Mouse (Mus musculus): ENCODE measurements at regions not wholly inside any gene's neighbourhood (a gene's known extent, or its start where the extent isn't known, plus 50 kb on each side); places are given as distances from the start of the nearest gene placed in this dataset.

DNA sequence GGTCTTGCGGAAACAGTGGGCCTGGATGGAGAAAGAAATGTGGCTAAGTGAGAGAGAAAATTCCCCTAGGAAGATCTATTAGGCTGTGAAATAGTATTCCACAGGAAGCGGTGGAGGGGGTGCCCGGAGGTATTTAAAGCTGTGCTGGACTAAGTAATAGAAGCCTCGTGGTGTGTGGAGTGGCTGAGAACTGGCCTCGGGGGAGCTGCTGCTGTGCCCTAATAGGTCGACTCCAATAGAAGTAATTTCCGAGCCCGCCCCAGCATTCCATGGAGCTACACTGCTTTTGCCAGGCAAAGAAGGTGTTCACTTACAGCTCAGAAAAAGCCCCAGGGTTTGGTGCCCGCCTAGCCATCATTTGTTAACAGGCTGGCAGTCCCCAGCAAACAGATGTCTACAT is 317.1 kb upstream of the Zmiz1 start:
- Histone ChIP-seq H3K27me3 (ENCODE audit: insufficient read depth, low read length) (no peaks in the 10 kb centered on the region), H3K4me2 (replicated peaks; ENCODE audit: low read depth, low read length) (no peak overlapping the region), H3K9me3 (ENCODE audit: low read length) (no peaks in the 10 kb centered on the region), H3K36me3 (ENCODE audit: insufficient read depth, low read length) (no peaks in the 10 kb centered on the region), H3K27ac (ENCODE audit: low read length) (peak overlapping the region; percentile 62), H3K4me3 (ENCODE audit: low read length) (no peak overlapping the region), H3K4me1 (ENCODE audit: insufficient read depth, low read length) (peaks cover 19% of the 10 kb centered on the region), H3K9ac (replicated peaks; ENCODE audit: low read length) (no peak overlapping the region; the same call in 1 of the 2 replicates)
- WGBS, result 19% methylated on average over 9 of the region's 9 CpGs
- peak; percentile 92 for ATAC-seq (ENCODE audit: low FRiP score, low TSS enrichment)

- no peak overlapping the region for H3K4me2 ChIP-seq (replicated peaks; ENCODE audit: low read depth, low read length)
- no peak for ATAC-seq (ENCODE audit: low FRiP score, low TSS enrichment)
- H3K4me1 ChIP-seq (ENCODE audit: insufficient read depth, low read length), result peaks cover 17% of the 10 kb centered on the region
- H3K9ac ChIP-seq (replicated peaks; ENCODE audit: low read length), result no peak overlapping the region
- WGBS, result 76% methylated on average over 4 of the region's 4 CpGs
- no peaks in the 10 kb centered on the region for H3K27me3 ChIP-seq (ENCODE audit: insufficient read depth, low read length)
- H3K27ac ChIP-seq (ENCODE audit: low read length), result no peak overlapping the region
- H3K4me3 ChIP-seq (ENCODE audit: low read length), result no peak overlapping the region
- no peaks in the 10 kb centered on the region for H3K9me3 ChIP-seq (ENCODE audit: low read length)
- no peaks in the 10 kb centered on the region for H3K36me3 ChIP-seq (ENCODE audit: insufficient read depth, low read length)
These were observed 315.9 kb upstream of the Zmiz1 start for GRCm38 (mm10) chr14:25143051-25143450.

- H3K36me3 ChIP-seq (ENCODE audit: insufficient read depth, low read length), result no peaks in the 10 kb centered on the region
- H3K4me1 ChIP-seq (ENCODE audit: insufficient read depth, low read length), result no peaks in the 10 kb centered on the region; the same call in 1 of the 2 replicates
- no peaks in the 10 kb centered on the region for H3K9me3 ChIP-seq (ENCODE audit: low read length)
- WGBS, result 96% methylated on average over 2 of the region's 2 CpGs
- no peak for ATAC-seq (ENCODE audit: low FRiP score, low TSS enrichment)
- H3K27ac ChIP-seq (ENCODE audit: low read length), result no peak overlapping the region
- H3K4me3 ChIP-seq (ENCODE audit: low read length), result no peak overlapping the region
- no peak overlapping the region for H3K9ac ChIP-seq (replicated peaks; ENCODE audit: low read length)
- H3K27me3 ChIP-seq (ENCODE audit: insufficient read depth, low read length), result no peaks in the 10 kb centered on the region
- H3K4me2 ChIP-seq (replicated peaks; ENCODE audit: low read depth, low read length), result no peak overlapping the region
These were observed 311.3 kb upstream of the Zmiz1 start for GRCm38 (mm10) chr14:25147731-25148130.

DNA sequence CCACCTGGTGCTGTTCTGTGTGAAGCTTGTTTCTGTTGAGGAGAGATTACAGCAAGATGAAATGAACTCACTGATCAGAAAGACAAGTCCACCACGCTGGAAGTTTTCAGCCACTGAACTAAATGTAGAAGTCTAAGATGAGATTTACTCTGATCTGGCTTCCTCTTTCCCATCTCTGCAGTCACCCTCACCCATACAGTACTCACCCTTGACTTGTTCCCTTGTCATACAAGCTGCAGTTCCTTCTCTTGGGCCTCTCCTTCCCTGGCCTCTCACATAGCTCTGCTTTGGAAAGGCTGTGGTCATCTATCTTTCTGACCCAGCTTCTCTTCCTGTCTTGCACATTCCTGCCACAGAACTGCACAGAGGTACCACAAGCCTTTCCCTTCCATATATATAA is 308.0 kb upstream of the Zmiz1 start:
- H3K9ac ChIP-seq (replicated peaks; ENCODE audit: low read length), result no peak overlapping the region
- ATAC-seq (ENCODE audit: low FRiP score, low TSS enrichment), result no peak
- no peak overlapping the region for H3K27ac ChIP-seq (ENCODE audit: low read length)
- no peaks in the 10 kb centered on the region for H3K9me3 ChIP-seq (ENCODE audit: low read length)
- H3K4me1 ChIP-seq (ENCODE audit: insufficient read depth, low read length), result peaks cover 4% of the 10 kb centered on the region; the same call in 1 of the 2 replicates
- no peak overlapping the region for H3K4me3 ChIP-seq (ENCODE audit: low read length)
- H3K36me3 ChIP-seq (ENCODE audit: insufficient read depth, low read length), result no peaks in the 10 kb centered on the region
- 71% methylated on average over 1 of the region's 1 CpGs for WGBS
- H3K27me3 ChIP-seq (ENCODE audit: insufficient read depth, low read length), result no peaks in the 10 kb centered on the region
- no peak overlapping the region for H3K4me2 ChIP-seq (replicated peaks; ENCODE audit: low read depth, low read length)

DNA sequence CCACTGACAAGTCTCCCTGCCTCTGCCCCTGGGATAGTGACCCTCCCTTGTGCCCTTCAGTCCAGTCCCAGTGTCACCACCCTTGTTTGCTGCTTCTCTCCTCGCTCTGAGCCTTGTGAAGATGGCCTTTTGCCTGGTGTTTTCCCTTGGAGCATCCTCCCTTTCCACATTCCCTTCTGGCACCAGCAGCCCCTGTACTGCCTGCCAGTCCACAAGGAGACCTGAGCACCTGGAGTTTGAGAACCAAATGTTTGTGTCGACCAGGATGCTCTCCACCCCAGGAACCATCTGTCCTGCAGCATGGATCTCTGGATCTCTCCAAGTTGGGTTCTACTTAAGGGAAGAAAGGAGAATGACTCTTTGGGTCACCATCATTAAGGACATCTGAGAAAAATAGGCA is 307.5 kb upstream of the Zmiz1 start:
- Histone ChIP-seq H3K4me2 (replicated peaks; ENCODE audit: low read depth, low read length) (no peak overlapping the region), H3K4me1 (ENCODE audit: insufficient read depth, low read length) (peaks cover 4% of the 10 kb centered on the region; the same call in 1 of the 2 replicates), H3K36me3 (ENCODE audit: insufficient read depth, low read length) (no peaks in the 10 kb centered on the region), H3K9me3 (ENCODE audit: low read length) (no peaks in the 10 kb centered on the region), H3K9ac (replicated peaks; ENCODE audit: low read length) (no peak overlapping the region), H3K27me3 (ENCODE audit: insufficient read depth, low read length) (no peaks in the 10 kb centered on the region), H3K27ac (ENCODE audit: low read length) (no peak overlapping the region), H3K4me3 (ENCODE audit: low read length) (no peak overlapping the region)
- no peak for ATAC-seq (ENCODE audit: low FRiP score, low TSS enrichment)
- 76% methylated on average over 2 of the region's 2 CpGs for WGBS

DNA sequence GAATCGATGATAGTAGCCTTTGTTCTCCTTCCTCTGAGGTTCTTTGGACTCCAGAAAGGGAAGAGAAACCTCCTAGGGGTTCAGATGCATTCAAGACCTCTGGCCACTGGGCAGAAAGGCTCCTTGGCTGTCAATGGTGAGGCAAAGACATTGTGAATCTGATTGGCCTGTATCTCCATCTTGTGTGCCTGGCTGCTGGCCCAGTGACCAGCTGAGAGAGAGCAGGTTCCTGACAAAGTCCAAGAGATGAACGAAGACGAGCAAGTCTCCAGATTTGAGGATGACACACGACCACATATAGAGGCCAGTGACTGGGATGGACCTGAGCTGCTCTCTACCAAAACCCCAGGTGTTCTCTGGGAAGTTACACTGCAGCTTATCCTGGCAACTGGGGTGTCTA is 305.4 kb upstream of the Zmiz1 start:
- Histone ChIP-seq H3K36me3 (ENCODE audit: insufficient read depth, low read length) (no peaks in the 10 kb centered on the region), H3K9ac (replicated peaks; ENCODE audit: low read length) (no peak overlapping the region), H3K27ac (ENCODE audit: low read length) (no peak overlapping the region), H3K4me1 (ENCODE audit: insufficient read depth, low read length) (peaks cover 4% of the 10 kb centered on the region; the same call in 1 of the 2 replicates), H3K27me3 (ENCODE audit: insufficient read depth, low read length) (no peaks in the 10 kb centered on the region), H3K4me3 (ENCODE audit: low read length) (no peak overlapping the region), H3K9me3 (ENCODE audit: low read length) (no peaks in the 10 kb centered on the region), H3K4me2 (replicated peaks; ENCODE audit: low read depth, low read length) (no peak overlapping the region)
- WGBS, result 81% methylated on average over 4 of the region's 4 CpGs
- ATAC-seq (ENCODE audit: low FRiP score, low TSS enrichment), result no peak

GRCm38 (mm10) chr14:25154180-25154579 is 304.8 kb upstream of the Zmiz1 start:
- ATAC-seq (ENCODE audit: low FRiP score, low TSS enrichment), result no peak
- Histone ChIP-seq H3K36me3 (ENCODE audit: insufficient read depth, low read length) (no peaks in the 10 kb centered on the region), H3K27ac (ENCODE audit: low read length) (no peak overlapping the region), H3K27me3 (ENCODE audit: insufficient read depth, low read length) (no peaks in the 10 kb centered on the region), H3K9ac (replicated peaks; ENCODE audit: low read length) (no peak overlapping the region), H3K4me3 (ENCODE audit: low read length) (no peak overlapping the region), H3K9me3 (ENCODE audit: low read length) (no peaks in the 10 kb centered on the region), H3K4me1 (ENCODE audit: insufficient read depth, low read length) (peaks cover 4% of the 10 kb centered on the region; the same call in 1 of the 2 replicates), H3K4me2 (replicated peaks; ENCODE audit: low read depth, low read length) (no peak overlapping the region)
- 75% methylated on average over 8 of the region's 8 CpGs for WGBS

- no peak overlapping the region for H3K27ac ChIP-seq (ENCODE audit: low read length)
- WGBS, result 73% methylated on average over 7 of the region's 7 CpGs
- ATAC-seq (ENCODE audit: low FRiP score, low TSS enrichment), result no peak
- no peak overlapping the region for H3K4me3 ChIP-seq (ENCODE audit: low read length)
- H3K4me1 ChIP-seq (ENCODE audit: insufficient read depth, low read length), result peaks cover 4% of the 10 kb centered on the region; the same call in 1 of the 2 replicates
- H3K9me3 ChIP-seq (ENCODE audit: low read length), result no peaks in the 10 kb centered on the region
- no peak overlapping the region for H3K4me2 ChIP-seq (replicated peaks; ENCODE audit: low read depth, low read length)
- no peaks in the 10 kb centered on the region for H3K27me3 ChIP-seq (ENCODE audit: insufficient read depth, low read length)
- no peak overlapping the region; the same call in 1 of the 2 replicates for H3K9ac ChIP-seq (replicated peaks; ENCODE audit: low read length)
- H3K36me3 ChIP-seq (ENCODE audit: insufficient read depth, low read length), result no peaks in the 10 kb centered on the region
These were observed 303.8 kb upstream of the Zmiz1 start for GRCm38 (mm10) chr14:25155008-25155783.

GRCm38 (mm10) chr14:25156171-25156570 is 302.8 kb upstream of the Zmiz1 start:
- Histone ChIP-seq H3K27ac (ENCODE audit: low read length) (no peak overlapping the region), H3K27me3 (ENCODE audit: insufficient read depth, low read length) (no peaks in the 10 kb centered on the region), H3K4me2 (replicated peaks; ENCODE audit: low read depth, low read length) (no peak overlapping the region), H3K9ac (replicated peaks; ENCODE audit: low read length) (no peak overlapping the region), H3K4me3 (ENCODE audit: low read length) (no peak overlapping the region), H3K4me1 (ENCODE audit: insufficient read depth, low read length) (peaks cover 4% of the 10 kb centered on the region; the same call in 1 of the 2 replicates), H3K9me3 (ENCODE audit: low read length) (no peaks in the 10 kb centered on the region), H3K36me3 (ENCODE audit: insufficient read depth, low read length) (no peaks in the 10 kb centered on the region)
- ATAC-seq (ENCODE audit: low FRiP score, low TSS enrichment), result no peak
- 45% methylated on average over 9 of the region's 9 CpGs for WGBS

DNA sequence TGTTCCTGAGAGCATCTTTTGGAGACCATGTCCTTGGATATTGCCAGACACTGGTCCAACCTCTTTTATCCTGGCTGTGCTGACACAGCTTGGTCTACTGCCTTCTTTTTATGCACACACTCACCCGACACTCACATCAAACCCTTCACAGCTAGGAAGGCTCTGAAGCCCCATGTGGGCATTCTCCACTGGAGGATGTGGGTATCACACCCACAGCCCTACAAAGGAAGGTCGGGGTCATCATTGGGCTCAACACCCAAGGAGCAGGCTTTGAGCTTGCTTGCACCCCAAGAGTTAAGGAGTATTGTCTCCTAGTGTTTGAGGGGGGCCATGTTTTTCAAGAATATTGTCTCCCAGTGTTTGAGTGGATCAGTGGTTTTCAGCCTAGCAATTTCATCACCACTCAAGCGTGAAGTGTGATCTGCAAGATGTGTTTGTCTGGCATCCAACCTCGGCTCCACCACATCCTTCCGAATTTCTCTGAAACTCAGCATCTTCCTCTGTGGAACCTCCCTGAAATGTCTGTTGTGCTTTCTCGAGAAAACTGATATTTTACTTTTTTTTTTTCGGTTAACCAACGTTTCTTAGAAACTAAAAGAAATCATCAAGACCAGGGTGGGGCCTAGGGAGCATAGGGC is 297.2 kb upstream of the Zmiz1 start:
- no peak overlapping the region for H3K4me2 ChIP-seq (replicated peaks; ENCODE audit: low read depth, low read length)
- no peak overlapping the region for H3K27ac ChIP-seq (ENCODE audit: low read length)
- no peaks in the 10 kb centered on the region for H3K36me3 ChIP-seq (ENCODE audit: insufficient read depth, low read length)
- no peak for ATAC-seq (ENCODE audit: low FRiP score, low TSS enrichment)
- no peak overlapping the region for H3K4me3 ChIP-seq (ENCODE audit: low read length)
- H3K9ac ChIP-seq (replicated peaks; ENCODE audit: low read length), result no peak overlapping the region
- no peaks in the 10 kb centered on the region for H3K27me3 ChIP-seq (ENCODE audit: insufficient read depth, low read length)
- no peaks in the 10 kb centered on the region for H3K9me3 ChIP-seq (ENCODE audit: low read length)
- H3K4me1 ChIP-seq (ENCODE audit: insufficient read depth, low read length), result no peaks in the 10 kb centered on the region
- WGBS, result 74% methylated on average over 8 of the region's 8 CpGs

Measured in kidney, embryonic 16.5 days (tissue).